In genomic region chr3:145991976-145992730, GRCm38 (mm10) we compare ENCODE assay signal across 15 mouse cellular contexts. TPM values are rescaled to one million over a fixed set of nuclear protein-coding genes. Genes with fewer than 3 reads are reported as not detected.
DNase-seq lines count a peak whose midpoint lies in the region; ATAC-seq and TF ChIP-seq lines count a peak whose summit lies in the region.
"Had no signal": no experiment of that assay in that cellular context is flagged by ENCODE, and none has a peak within 500 bp of the region (broad histone marks: within the 10 kb centered on the region; RNA-seq: fewer than 3 reads in every experiment).

No protein-coding gene starts in this region.

- H3K9me3 ChIP-seq in embryonic facial prominence, embryonic 15.5 days (replicated peaks), result no peaks in the 10 kb centered on the region
- no peaks in the 10 kb centered on the region for H3K9me3 ChIP-seq in embryonic facial prominence, embryonic 10.5 days
- no peaks in the 10 kb centered on the region for H3K9me3 ChIP-seq in heart, embryonic 15.5 days (replicated peaks)
- no peaks in the 10 kb centered on the region for H3K9me3 ChIP-seq in lung, embryonic 16.5 days (ENCODE audit: control insufficient read depth, low read length)
- H3K9me3 ChIP-seq: liver, embryonic 13.5 days; midbrain, embryonic 12.5 days had no signal

- no peak for DNase-seq in embryonic facial prominence, embryonic 10.5 days (ENCODE audit: low spot score)
- DNase-seq in heart, adult 9 months (ENCODE audit: low spot score in 2 of 2), result no peak
- DNase-seq in lung, adult 2 months, result no peak
- no peak for DNase-seq in frontal cortex, postnatal 14 days (ENCODE audit: low spot score in 2 of 2)
- no peak for DNase-seq in left cerebral cortex, adult 18-20 months (ENCODE audit: low spot score in 2 of 2)
- DNase-seq: layer of hippocampus, adult 9-11 months; liver, embryonic 13.5 days had no signal

- no peaks in the 10 kb centered on the region for H3K27me3 ChIP-seq in embryonic facial prominence, embryonic 15.5 days
- peaks cover 19% of the 10 kb centered on the region for H3K27me3 ChIP-seq in embryonic facial prominence, embryonic 10.5 days (replicated peaks; ENCODE audit: low read depth, poor library complexity, severe bottlenecking)
- H3K27me3 ChIP-seq in heart, embryonic 15.5 days, result no peaks in the 10 kb centered on the region
- H3K27me3 ChIP-seq in lung, embryonic 16.5 days (ENCODE audit: control insufficient read depth, insufficient read depth, low read depth, low read length), result no peaks in the 10 kb centered on the region

- ATAC-seq in embryonic facial prominence, embryonic 15.5 days (ENCODE audit: insufficient number of reproducible peaks, low FRiP score, low TSS enrichment, low read depth), result no peak
- no peak for ATAC-seq in heart, embryonic 15.5 days (replicated peaks; ENCODE audit: insufficient number of reproducible peaks, insufficient read depth, low FRiP score, low read depth)
- ATAC-seq in lung, embryonic 16.5 days (ENCODE audit: low read depth), result no peak
- ATAC-seq: forebrain, embryonic 14.5 days; inflammation-experienced regulatory T-cells, adult 6 months had no signal

- H3K36me3 ChIP-seq in embryonic facial prominence, embryonic 15.5 days, result no peaks in the 10 kb centered on the region
- peaks cover 4% of the 10 kb centered on the region; the same call in 1 of the 2 replicates for H3K36me3 ChIP-seq in embryonic facial prominence, embryonic 10.5 days (replicated peaks)
- H3K36me3 ChIP-seq in heart, embryonic 15.5 days, result no peaks in the 10 kb centered on the region
- no peaks in the 10 kb centered on the region for H3K36me3 ChIP-seq in lung, embryonic 16.5 days (ENCODE audit: control insufficient read depth, insufficient read depth, low read length)
- H3K36me3 ChIP-seq: liver, embryonic 13.5 days; midbrain, embryonic 12.5 days had no signal

- H3K9ac ChIP-seq in embryonic facial prominence, embryonic 15.5 days, result no peak overlapping the region
- H3K9ac ChIP-seq in heart, embryonic 15.5 days, result no peak overlapping the region
- H3K9ac ChIP-seq in lung, embryonic 16.5 days (ENCODE audit: low read length), result no peak overlapping the region
- H3K9ac ChIP-seq: liver, embryonic 13.5 days; midbrain, embryonic 12.5 days had no signal

- TF ChIP-seq CTCF in lung, adult 2 months (IDR thresholded peaks at IDR 0.05; ENCODE audit: insufficient read depth, low read length), result no peak

- H3K4me1 ChIP-seq in embryonic facial prominence, embryonic 15.5 days, result peaks cover 38% of the 10 kb centered on the region
- H3K4me1 ChIP-seq in embryonic facial prominence, embryonic 10.5 days, result peaks cover 42% of the 10 kb centered on the region
- H3K4me1 ChIP-seq in heart, embryonic 15.5 days (replicated peaks), result peaks cover 30% of the 10 kb centered on the region
- peaks cover 18% of the 10 kb centered on the region for H3K4me1 ChIP-seq in lung, embryonic 16.5 days (replicated peaks; ENCODE audit: control insufficient read depth, insufficient read depth, low read length)
- H3K4me1 ChIP-seq in lung, adult 2 months (ENCODE audit: control insufficient read depth, insufficient read depth, low read length), result peaks cover 4% of the 10 kb centered on the region

- 71% methylated on average over 10 of the region's 10 CpGs for WGBS in embryonic facial prominence, embryonic 15.5 days
- 81% methylated on average over 10 of the region's 10 CpGs for WGBS in embryonic facial prominence, embryonic 10.5 days
- WGBS in heart, embryonic 15.5 days, result 70% methylated on average over 10 of the region's 10 CpGs
- WGBS in lung, embryonic 16.5 days, result 73% methylated on average over 10 of the region's 10 CpGs
- 61% methylated on average over 10 of the region's 10 CpGs for WGBS in lung, adult 2 months

- H3K4me2 ChIP-seq in embryonic facial prominence, embryonic 15.5 days (replicated peaks), result no peak overlapping the region
- H3K4me2 ChIP-seq in heart, embryonic 15.5 days, result peak overlapping the region; percentile 65
- peak overlapping the region; percentile 10; the same call in 1 of the 2 replicates for H3K4me2 ChIP-seq in lung, embryonic 16.5 days (ENCODE audit: low read depth, low read length)
- H3K4me2 ChIP-seq: liver, embryonic 13.5 days; midbrain, embryonic 12.5 days had no signal

- TF ChIP-seq POLR2A in lung, adult 2 months (IDR thresholded peaks at IDR 0.05; ENCODE audit: borderline replicate concordance, extremely low read depth, low read depth, low read length), result no peak

- peak overlapping the region; percentile 52; the same call in 1 of the 2 replicates for H3K27ac ChIP-seq in embryonic facial prominence, embryonic 15.5 days (replicated peaks)
- H3K27ac ChIP-seq in embryonic facial prominence, embryonic 10.5 days (replicated peaks), result no peak overlapping the region
- peak overlapping the region; percentile 67 for H3K27ac ChIP-seq in heart, embryonic 15.5 days
- peak overlapping the region; percentile 73 for H3K27ac ChIP-seq in lung, embryonic 16.5 days (ENCODE audit: low read length)
- H3K27ac ChIP-seq: liver, embryonic 13.5 days; macrophage; midbrain, embryonic 12.5 days had no signal

- no peak overlapping the region for H3K4me3 ChIP-seq in embryonic facial prominence, embryonic 15.5 days (replicated peaks)
- H3K4me3 ChIP-seq in embryonic facial prominence, embryonic 10.5 days, result no peak overlapping the region
- H3K4me3 ChIP-seq in heart, embryonic 15.5 days, result peak overlapping the region; percentile 51
- no peak overlapping the region for H3K4me3 ChIP-seq in lung, embryonic 16.5 days (ENCODE audit: low read length)
- no peak overlapping the region for H3K4me3 ChIP-seq in lung, adult 2 months (replicated peaks; ENCODE audit: extremely low read depth, low read depth, low read length)
- H3K4me3 ChIP-seq: liver, embryonic 13.5 days; midbrain, embryonic 12.5 days; myocyte had no signal

RNA-seq across cellular contexts. Expression of gene Syde2, which starts 4.5 kb away (rescaled TPM):
- 1.6 and 1.7 TPM in 2 replicates for polyA plus RNA-seq in embryonic facial prominence, embryonic 15.5 days (2015; fragmentation: Nextera tagmentation; extraction: Ambion mirVana)
- polyA plus RNA-seq in embryonic facial prominence, embryonic 10.5 days (2016; fragmentation: Nextera tagmentation; extraction: Ambion mirVana), result 1.4 TPM in 2 replicates
- 8.3 and 8.6 TPM in 2 replicates for polyA plus RNA-seq in heart, embryonic 15.5 days (2015; fragmentation: Nextera tagmentation; extraction: Ambion mirVana)
- 2.4 and 2.5 TPM in 2 replicates for polyA plus RNA-seq in lung, embryonic 16.5 days (2015; fragmentation: Nextera tagmentation; extraction: Ambion mirVana)
- polyA plus RNA-seq in lung, adult 2 months (2012; rRNA removed), result 6.6 and 9.0 TPM in 2 replicates
- 1 to 10 TPM; 2.6 TPM for total RNA-seq in left cerebral cortex, adult 18-20 months (2021)
- polyA plus RNA-seq: macrophage had no signal

RNA-seq across cellular contexts. Expression of gene 2410004B18Rik, which starts 54.3 kb away (rescaled TPM):
- 49.1 and 49.9 TPM in 2 replicates for polyA plus RNA-seq in embryonic facial prominence, embryonic 15.5 days (2015; fragmentation: Nextera tagmentation; extraction: Ambion mirVana)
- polyA plus RNA-seq in embryonic facial prominence, embryonic 10.5 days (2016; fragmentation: Nextera tagmentation; extraction: Ambion mirVana), result 51.1 and 53.1 TPM in 2 replicates
- 39.3 and 45.4 TPM in 2 replicates for polyA plus RNA-seq in heart, embryonic 15.5 days (2015; fragmentation: Nextera tagmentation; extraction: Ambion mirVana)
- 44.9 and 46.9 TPM in 2 replicates for polyA plus RNA-seq in lung, embryonic 16.5 days (2015; fragmentation: Nextera tagmentation; extraction: Ambion mirVana)
- polyA plus RNA-seq in lung, adult 2 months (2012; rRNA removed), result 13.6 and 16.8 TPM in 2 replicates
- 10 to 100 TPM; 38.6 to 38.9 TPM for total RNA-seq in left cerebral cortex, adult 18-20 months (2021)
